Mouse (Mus musculus): Measurements from ENCODE around the gene Rel.

GRCm38 (mm10) chr11:23810741-23811140 is 40.0 kb upstream of the Rel start:
- TF ChIP-seq CTCF (IDR thresholded peaks at IDR 0.05; ENCODE audit: low read depth) (no peak), EP300 (IDR thresholded peaks at IDR 0.05; ENCODE audit: low read depth) (no peak)
